ENCODE assay signal across 11 mouse cellular contexts in the genomic region with DNA sequence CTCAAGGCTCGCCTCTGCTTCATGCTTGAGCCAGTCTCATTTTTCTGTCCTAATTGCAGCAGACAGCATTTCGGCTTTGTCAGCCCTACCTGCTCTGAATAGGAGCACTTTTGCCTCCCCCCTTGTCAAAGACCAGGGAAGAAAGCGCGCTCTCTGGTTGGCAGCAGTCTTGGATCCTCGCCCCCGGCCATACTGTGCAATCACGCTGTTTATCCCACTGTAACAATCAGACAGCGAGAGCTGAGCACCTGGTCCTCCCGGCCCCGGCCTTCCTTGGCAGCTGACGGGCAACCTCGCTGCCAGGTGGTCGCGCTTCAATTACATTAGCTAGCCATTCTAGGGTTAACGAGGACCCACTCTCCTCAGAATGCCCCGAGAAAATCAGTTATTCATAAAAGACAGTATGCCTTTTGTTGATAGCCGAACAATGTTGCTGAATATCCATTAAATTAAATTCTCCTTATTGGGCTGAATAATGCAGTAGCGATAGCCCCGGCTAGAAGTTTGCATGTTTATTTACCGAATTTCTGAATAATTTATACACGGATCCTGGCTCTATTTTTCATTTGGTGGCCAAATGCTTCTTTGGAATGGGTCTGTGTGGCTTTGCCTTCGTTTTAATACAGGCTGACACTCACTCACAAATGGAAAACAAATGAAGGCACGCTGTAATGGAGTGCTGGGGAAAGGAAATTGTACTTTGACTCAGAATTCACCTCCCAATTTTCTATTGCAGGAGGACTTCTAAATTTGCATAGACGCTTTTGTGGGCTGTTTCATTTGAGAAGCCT. TPM values are rescaled to one million over a fixed set of nuclear protein-coding genes. Genes with fewer than 3 reads are reported as not detected.
DNase-seq lines count a peak whose midpoint lies in the region; ATAC-seq lines count a peak whose summit lies in the region.
"Had no signal": no experiment of that assay in that cellular context is flagged by ENCODE, and none has a peak within 500 bp of the region (broad histone marks: within the 10 kb centered on the region; RNA-seq: fewer than 3 reads in every experiment).

No protein-coding gene starts in this region.

- no peaks in the 10 kb centered on the region for H3K36me3 ChIP-seq in forebrain, embryonic 11.5 days (ENCODE audit: control insufficient read depth, insufficient read depth, low read length)
- H3K36me3 ChIP-seq in midbrain, embryonic 11.5 days (ENCODE audit: control insufficient read depth, insufficient read depth, low read length): no peaks in the 10 kb centered on the region

- H3K4me1 ChIP-seq in forebrain, embryonic 11.5 days (replicated peaks; ENCODE audit: control insufficient read depth, insufficient read depth, low read length): peaks cover 25% of the 10 kb centered on the region
- peaks cover 25% of the 10 kb centered on the region for H3K4me1 ChIP-seq in midbrain, embryonic 11.5 days (ENCODE audit: control insufficient read depth, insufficient read depth, low read length)

- peak; percentile 35 for DNase-seq in embryo, embryonic 11 days
- no peak for DNase-seq in embryo, embryonic 9.5 days (ENCODE audit: extremely low spot score)
- peak; percentile 48 for DNase-seq in cerebellum, adult 11 months
- DNase-seq in forebrain, embryonic 11.5 days (ENCODE audit: low spot score): peak; percentile 79
- DNase-seq in midbrain, embryonic 11.5 days (ENCODE audit: low spot score, missing footprints): no peak
- DNase-seq in gastrocnemius, postnatal 4 days (ENCODE audit: low spot score in 2 of 2): no peak
- no peak for DNase-seq in heart, postnatal 36 days
- DNase-seq in kidney, postnatal 36 days: no peak
- DNase-seq: thymus, postnatal 14 days had no signal

- peak overlapping the region; percentile 36 for H3K4me2 ChIP-seq in forebrain, embryonic 11.5 days (ENCODE audit: low read depth, low read length, severe bottlenecking)
- H3K4me2 ChIP-seq in midbrain, embryonic 11.5 days: no peak overlapping the region

- H3K4me3 ChIP-seq in forebrain, embryonic 11.5 days (ENCODE audit: low read depth, low read length): no peak overlapping the region
- no peak overlapping the region for H3K4me3 ChIP-seq in midbrain, embryonic 11.5 days (ENCODE audit: low read depth, low read length)

- H3K9me3 ChIP-seq in forebrain, embryonic 11.5 days (ENCODE audit: control insufficient read depth, low read length): no peaks in the 10 kb centered on the region
- no peaks in the 10 kb centered on the region for H3K9me3 ChIP-seq in midbrain, embryonic 11.5 days (ENCODE audit: control insufficient read depth, low read length)

- H3K9ac ChIP-seq in forebrain, embryonic 11.5 days (ENCODE audit: low read length): no peak overlapping the region; the same call in 1 of the 2 replicates
- no peak overlapping the region for H3K9ac ChIP-seq in midbrain, embryonic 11.5 days (ENCODE audit: low read length)

- H3K27ac ChIP-seq in forebrain, embryonic 11.5 days (ENCODE audit: low read depth, low read length): peak overlapping the region; percentile 54
- peak overlapping the region; percentile 52 for H3K27ac ChIP-seq in midbrain, embryonic 11.5 days (ENCODE audit: low read depth, low read length)

- WGBS in forebrain, embryonic 11.5 days: 22% methylated on average over 24 of the region's 24 CpGs
- 58% methylated on average over 24 of the region's 24 CpGs for WGBS in midbrain, embryonic 11.5 days

- intact Hi-C loops in heart, postnatal 36 days (cut with DNase I): no loop called here

- peak; percentile 84 for ATAC-seq in forebrain, embryonic 11.5 days (replicated peaks; ENCODE audit: low FRiP score)
- ATAC-seq in midbrain, embryonic 11.5 days (ENCODE audit: low FRiP score): peak; percentile 45

- H3K27me3 ChIP-seq in forebrain, embryonic 11.5 days (ENCODE audit: control insufficient read depth, insufficient read depth, low read length): no peaks in the 10 kb centered on the region
- H3K27me3 ChIP-seq in midbrain, embryonic 11.5 days (ENCODE audit: control insufficient read depth, insufficient read depth, low read length): no peaks in the 10 kb centered on the region

RNA-seq across cellular contexts. Expression of gene Insm1, which starts 57.9 kb away (rescaled TPM):
- polyA plus RNA-seq in forebrain, embryonic 11.5 days (2014; fragmentation: Nextera tagmentation; extraction: Ambion mirVana): 5.0 and 8.7 TPM in 2 replicates
- 11.7 and 12.5 TPM in 2 replicates for polyA plus RNA-seq in midbrain, embryonic 11.5 days (2014; fragmentation: Nextera tagmentation; extraction: Ambion mirVana)
- total RNA-seq in gastrocnemius, postnatal 4 days (2021): under 1 TPM in 1 of 2 experiments, not detected in 1; 0.12 TPM
- not detected for total RNA-seq in heart, postnatal 36 days (2021)
- polyA plus RNA-seq: heart, embryonic 14.5 days; lung, embryonic 16.5 days had no signal

Comparison
In these comparisons a context has a peak if more than half of its experiments do, and no peak if none do; other contexts are left out.
1. DNase-seq: peak in embryo, embryonic 11 days (single experiment), cerebellum, adult 11 months (single experiment) and forebrain, embryonic 11.5 days (single experiment); none in embryo, embryonic 9.5 days (single experiment), midbrain, embryonic 11.5 days (single experiment), gastrocnemius, postnatal 4 days (0 of 2), heart, postnatal 36 days (0 of 2) and kidney, postnatal 36 days (0 of 2).